Mouse (Mus musculus) stomach, embryonic 14.5 days (tissue): ENCODE measurements around the gene Ankub1. TPM values are rescaled to one million over a fixed set of nuclear protein-coding genes. Genes with fewer than 3 reads are reported as not detected.
A peak's percentile ranks its signal among the peaks of the same experiment; 100 is the strongest.

Experiments used
- ATAC-seq: fragments of 200-750 bp; cut with Nextera tagmentation; 2 replicates; pipeline ENCODE4 v1.8.0; 2017; ENCODE audit warnings: low read depth, moderate TSS enrichment; ENCODE audit not compliant: insufficient number of reproducible peaks, insufficient read depth, low FRiP score
- H3K27ac ChIP-seq: fragments of 300-500 bp; sonication (generic); 2 replicates; pipeline ENCODE4 v1.5.1; 2014; ENCODE audit warnings: mild to moderate bottlenecking, low read length, moderate library complexity, mixed read lengths
- H3K27me3 ChIP-seq: fragments of 300-500 bp; sonication (generic); 2 replicates; pipeline ENCODE4 v1.6.1; 2014; ENCODE audit warnings: low read length, control low read depth, mixed read lengths; ENCODE audit not compliant: control insufficient read depth, insufficient read depth
- H3K36me3 ChIP-seq: fragments of 300-500 bp; sonication (generic); 2 replicates; pipeline ENCODE4 v1.6.1; 2014; ENCODE audit warnings: mild to moderate bottlenecking, control low read depth, low read length, moderate library complexity, mixed read lengths; ENCODE audit not compliant: control insufficient read depth, insufficient read depth
- H3K4me1 ChIP-seq: fragments of 300-500 bp; sonication (generic); 2 replicates; pipeline ENCODE4 v1.6.1; 2014; ENCODE audit warnings: low read length, control low read depth, mixed read lengths; ENCODE audit not compliant: control insufficient read depth, insufficient read depth
- H3K4me2 ChIP-seq: fragments of 300-500 bp; sonication (generic); replicated peaks from 2 replicates; pipeline ENCODE4 v1.6.1; 2014; ENCODE audit warnings: low read depth, low read length, control low read depth
- H3K4me3 ChIP-seq: fragments of 300-500 bp; sonication (generic); 2 replicates; pipeline ENCODE4 v1.5.1; 2014; ENCODE audit warnings: low read depth, low read length, control low read depth
- H3K9ac ChIP-seq: fragments of 300-500 bp; sonication (generic); replicated peaks from 2 replicates; pipeline ENCODE4 v1.6.1; 2014; ENCODE audit warnings: low read depth, mild to moderate bottlenecking, control low read depth, low read length, moderate library complexity, mixed read lengths
- H3K9me3 ChIP-seq: fragments of 300-500 bp; sonication (generic); 2 replicates; pipeline ENCODE4 v1.6.1; 2016; ENCODE audit warnings: low read depth, low read length, control low read depth; ENCODE audit not compliant: control insufficient read depth
- WGBS: fragments of 180-500 bp; shearing (Covaris S2); extraction: QIAGEN DNeasy Blood & Tissue Kit; methylation state at CpG from one replicate; pipeline ENCODE4 v1.1.7; 2014; 5-methylcytosine and 5-hydroxymethylcytosine counted together
- polyA plus RNA-seq: library from polyadenylated mRNA; unstranded; fragments of >200 nt; fragmentation: Nextera tagmentation; extraction: Ambion mirVana; gene quantifications from 2 replicates; pipeline ENCODE4 v1.2.1, GENCODE M21; 2014

Ankub1 gene
- not detected in 2 replicates for polyA plus RNA-seq

GRCm38 (mm10) chr3:57692719-57693118 lies at the start of gene Ankub1:
Ankub1 (minus strand) TSS chr3:57692799.
- Histone ChIP-seq H3K9ac (no peak within 1 kb of the TSS), H3K36me3 (no peaks in the 10 kb centered on the region), H3K4me1 (no peaks in the 10 kb centered on the region), H3K27me3 (no peaks in the 10 kb centered on the region), H3K4me3 (no peak within 1 kb of the TSS), H3K9me3 (no peaks in the 10 kb centered on the region), H3K27ac (no peak within 1 kb of the TSS), H3K4me2 (no peak within 1 kb of the TSS)
- WGBS, result 66% methylated on average over 2 of the region's 2 CpGs
- no peak for ATAC-seq

DNA sequence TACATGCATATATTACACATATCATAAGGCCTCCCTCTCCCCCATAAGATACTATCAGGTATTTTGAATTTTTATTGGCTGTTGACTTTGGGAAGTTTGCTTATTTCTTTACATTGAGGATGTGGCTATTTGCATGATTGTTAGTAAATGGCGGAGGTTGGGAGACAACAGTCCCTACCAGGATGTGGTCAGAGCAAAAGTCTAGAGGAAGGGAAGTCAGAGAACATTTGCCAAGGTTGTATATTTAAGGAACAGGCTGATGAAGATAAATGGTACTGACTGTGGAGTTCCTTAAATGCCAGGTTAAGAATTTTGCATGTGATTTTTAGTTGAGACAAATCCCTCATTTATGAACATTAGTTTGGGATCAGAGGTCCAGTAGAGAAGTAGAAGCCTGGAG lies 47.2 kb upstream of the Ankub1 start:
- Histone ChIP-seq H3K4me2 (no peak overlapping the region), H3K27me3 (no peaks in the 10 kb centered on the region), H3K9ac (no peak overlapping the region), H3K36me3 (no peaks in the 10 kb centered on the region), H3K27ac (no peak overlapping the region), H3K4me3 (no peak overlapping the region), H3K9me3 (no peaks in the 10 kb centered on the region), H3K4me1 (peaks cover 7% of the 10 kb centered on the region; the same call in 1 of the 2 replicates)
- WGBS, result 88% methylated on average over 1 of the region's 1 CpGs
- no peak for ATAC-seq

- Histone ChIP-seq H3K4me3 (peak overlapping the region; percentile 65), H3K36me3 (no peaks in the 10 kb centered on the region), H3K27me3 (no peaks in the 10 kb centered on the region), H3K27ac (peak overlapping the region; percentile 93), H3K9me3 (no peaks in the 10 kb centered on the region), H3K4me1 (peaks cover 7% of the 10 kb centered on the region; the same call in 1 of the 2 replicates), H3K9ac (peak overlapping the region; percentile 54), H3K4me2 (peak overlapping the region; percentile 66)
- WGBS, result under 1% methylated on average over 13 of the region's 13 CpGs
- ATAC-seq, result no peak
Measured at GRCm38 (mm10) chr3:57736419-57737095, 44.0 kb upstream of the Ankub1 start.

DNA sequence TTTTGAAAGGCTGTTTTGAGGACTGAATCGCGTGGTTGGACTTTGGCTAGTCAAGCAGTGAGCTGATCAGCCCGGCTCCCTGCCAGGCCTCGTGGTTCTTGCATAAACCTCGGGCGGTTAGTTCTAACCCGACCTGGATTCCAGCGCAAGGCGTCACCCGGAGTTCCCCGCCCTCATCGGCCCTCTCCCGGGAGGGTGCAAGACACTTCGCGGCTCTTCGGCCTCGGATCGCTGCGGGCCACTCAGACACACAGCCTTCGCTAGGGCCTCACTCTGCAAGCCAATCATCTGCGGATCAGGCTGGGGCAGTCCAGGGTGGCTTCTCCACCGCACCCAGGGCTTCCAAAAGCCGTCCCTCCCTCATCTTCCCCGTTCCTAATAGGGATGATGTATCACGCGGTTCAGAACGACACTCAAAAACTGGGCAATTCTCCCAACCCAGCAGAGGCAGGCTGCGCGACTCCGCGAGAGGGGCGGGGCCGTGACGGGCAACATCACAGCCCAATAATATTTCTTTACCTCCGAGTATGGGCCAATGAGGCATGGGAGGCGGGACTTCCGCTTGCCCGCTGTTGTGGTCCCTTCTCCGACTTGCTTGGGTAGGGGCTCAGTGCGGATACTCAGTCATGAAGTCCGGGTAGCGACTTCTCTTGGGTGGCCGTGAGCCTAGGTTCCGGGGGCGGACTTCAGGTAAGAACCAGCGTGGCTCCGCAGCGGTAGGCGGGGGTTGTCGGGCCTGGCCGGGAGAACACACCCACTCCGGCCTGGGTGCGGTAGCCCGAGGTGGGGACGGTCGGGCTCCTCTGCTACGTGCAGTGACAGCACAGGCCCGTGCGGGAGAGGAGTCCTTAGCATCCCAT lies 43.1 kb upstream of the Ankub1 start, which contains the start of gene Rnf13:
TSS of gene Rnf13 (plus strand) at position 552 of the 860 bp plus-strand sequence.
- H3K4me3 ChIP-seq, result peak within 1 kb of the TSS; percentile 65
- WGBS, result under 1% methylated on average over 59 of the region's 59 CpGs
- ATAC-seq, result peak; percentile 99
- H3K36me3 ChIP-seq, result no peaks in the 10 kb centered on the region
- H3K9me3 ChIP-seq, result no peaks in the 10 kb centered on the region
- no peaks in the 10 kb centered on the region for H3K27me3 ChIP-seq
- H3K27ac ChIP-seq, result peak within 1 kb of the TSS; percentile 93
- H3K4me1 ChIP-seq, result peaks cover 7% of the 10 kb centered on the region; the same call in 1 of the 2 replicates
- H3K9ac ChIP-seq, result peak within 1 kb of the TSS; percentile 54
- peak within 1 kb of the TSS; percentile 66 for H3K4me2 ChIP-seq

GRCm38 (mm10) chr3:57732206-57732915 lies 39.8 kb upstream of the Ankub1 start:
- H3K4me1 ChIP-seq, result peaks cover 4% of the 10 kb centered on the region; the same call in 1 of the 2 replicates
- H3K4me3 ChIP-seq, result no peak overlapping the region
- H3K9me3 ChIP-seq, result no peaks in the 10 kb centered on the region
- H3K9ac ChIP-seq, result no peak overlapping the region
- H3K27me3 ChIP-seq, result no peaks in the 10 kb centered on the region
- no peak for ATAC-seq
- H3K27ac ChIP-seq, result no peak overlapping the region
- 53% methylated on average over 5 of the region's 5 CpGs for WGBS
- no peaks in the 10 kb centered on the region for H3K36me3 ChIP-seq
- no peak overlapping the region for H3K4me2 ChIP-seq

GRCm38 (mm10) chr3:57714151-57714550 lies 21.6 kb upstream of the Ankub1 start:
- Histone ChIP-seq H3K4me1 (no peaks in the 10 kb centered on the region), H3K9me3 (no peaks in the 10 kb centered on the region), H3K9ac (no peak overlapping the region), H3K27ac (no peak overlapping the region), H3K36me3 (no peaks in the 10 kb centered on the region), H3K4me3 (no peak overlapping the region), H3K4me2 (no peak overlapping the region), H3K27me3 (no peaks in the 10 kb centered on the region)
- ATAC-seq, result no peak
- WGBS, result 77% methylated on average over 6 of the region's 6 CpGs

DNA sequence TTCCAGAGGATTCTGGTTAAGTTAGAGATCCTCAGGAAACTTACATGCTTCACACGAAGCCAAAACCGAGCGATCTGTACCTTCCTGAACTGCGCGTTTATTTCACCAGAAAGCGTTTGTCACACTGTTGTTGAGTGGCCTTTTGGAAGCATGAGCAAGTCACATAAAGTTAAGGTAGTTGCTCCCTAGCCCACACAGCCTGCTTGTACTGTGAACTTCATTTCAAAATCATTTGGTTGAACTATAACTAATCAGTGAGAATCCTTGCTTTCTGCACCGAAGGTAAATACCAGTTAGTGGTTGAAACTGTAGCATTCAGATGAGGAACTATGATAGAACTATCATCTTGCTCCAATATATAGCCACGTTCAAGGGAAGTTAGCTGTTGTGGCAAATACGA lies 4.2 kb upstream of the Ankub1 start:
- WGBS, result 91% methylated on average over 9 of the region's 9 CpGs
- H3K36me3 ChIP-seq, result no peaks in the 10 kb centered on the region

GRCm38 (mm10) chr3:57696249-57696648 lies 3.6 kb upstream of the Ankub1 start:
- H3K4me2 ChIP-seq, result no peak overlapping the region
- no peak overlapping the region for H3K27ac ChIP-seq
- H3K9ac ChIP-seq, result no peak overlapping the region
- no peak for ATAC-seq
- H3K9me3 ChIP-seq, result no peaks in the 10 kb centered on the region
- H3K27me3 ChIP-seq, result no peaks in the 10 kb centered on the region
- H3K36me3 ChIP-seq, result no peaks in the 10 kb centered on the region
- H3K4me3 ChIP-seq, result no peak overlapping the region
- WGBS, result 82% methylated on average over 4 of the region's 4 CpGs
- H3K4me1 ChIP-seq, result no peaks in the 10 kb centered on the region

More for the DNA sequence above, 4.2 kb upstream of the Ankub1 start:
- Histone ChIP-seq H3K4me2 (no peak overlapping the region), H3K9me3 (no peaks in the 10 kb centered on the region), H3K27me3 (no peaks in the 10 kb centered on the region), H3K9ac (no peak overlapping the region), H3K4me1 (no peaks in the 10 kb centered on the region), H3K4me3 (no peak overlapping the region), H3K27ac (no peak overlapping the region)
- ATAC-seq, result no peak
